Mouse (Mus musculus): ENCODE measurements around the gene Tm9sf2. TPM values are rescaled to one million over a fixed set of nuclear protein-coding genes. Genes with fewer than 3 reads are reported as not detected.

The Tm9sf2 gene
- polyA plus RNA-seq, 1 experiment from 2014 or later = 133 TPM

Other genes with a start within 250 kb of the Tm9sf2 start
- 55.4 and 56.3 TPM in 2 replicates for gene Ubac2, start 228.4 kb upstream of the Tm9sf2 start, polyA plus RNA-seq (2014; fragmentation: Nextera tagmentation; extraction: Ambion mirVana)
- not detected in 2 replicates for gene Gpr18, start 191.3 kb upstream of the Tm9sf2 start, polyA plus RNA-seq (2014; fragmentation: Nextera tagmentation; extraction: Ambion mirVana)
- gene Gpr183, start 141.8 kb upstream of the Tm9sf2 start, polyA plus RNA-seq (2014; fragmentation: Nextera tagmentation; extraction: Ambion mirVana) = 1.9 and 2.4 TPM in 2 replicates
- gene Timm8a2, start 72.4 kb upstream of the Tm9sf2 start, polyA plus RNA-seq (2014; fragmentation: Nextera tagmentation; extraction: Ambion mirVana) = not detected in 2 replicates
- 94.9 and 100 TPM in 2 replicates for gene Clybl, start 74.7 kb downstream of the Tm9sf2 start, polyA plus RNA-seq (2014; fragmentation: Nextera tagmentation; extraction: Ambion mirVana)